Mouse (Mus musculus) kidney, adult 2 months (tissue): ENCODE data around the gene Macrod2.

Experiments
- CTCF ChIP-seq: fragments of 200-500 bp; conservative IDR thresholded peaks from 2 replicates; pipeline ENCODE4 v1.5.1; 2011; ENCODE audit warnings: low read depth, mild to moderate bottlenecking, control low read depth, low read length, moderate library complexity, mixed read lengths; ENCODE audit not compliant: insufficient read depth, insufficient read length
- POLR2A ChIP-seq: fragments of 200-500 bp; IDR thresholded peaks from one replicate; pipeline ENCODE4 v1.6.1; 2011; ENCODE audit warnings: low read depth, low read length, control low read depth

- no peak for TF ChIP-seq CTCF
- TF ChIP-seq POLR2A: no peak
These were observed 1899.7 kb downstream of the Macrod2 start for GRCm38 (mm10) chr2:142294831-142295230.
